Mouse (Mus musculus) left cerebral cortex, adult 2 months (tissue): Measurements from ENCODE around the gene Tmem184a. TPM values are rescaled to one million over a fixed set of nuclear protein-coding genes. Genes with fewer than 3 reads are reported as not detected.

Experiments used
- DNase-seq, 2 experiments: peaks; one replicate each; pipeline ENCODE4 v3.0.0; 2021 to 2022; ENCODE audit warnings: low spot score in 2 of 2, mixed read lengths in 1 of 2; ENCODE audit errors: extremely low spot score in 1 of 2
- H3K27ac ChIP-seq: fragments of 200-600 bp; 2 replicates; pipeline ENCODE4 v1.8.1; 2022
- H3K4me3 ChIP-seq: fragments of 200-600 bp; 2 replicates; pipeline ENCODE4 v1.8.1; 2022
- CTCF ChIP-seq: fragments of 200-600 bp; IDR thresholded peaks from 2 replicates; pipeline ENCODE4 v1.8.1; 2022; ENCODE audit warnings: antibody characterized with exemption, mild to moderate bottlenecking, moderate library complexity
- intact Hi-C: fragments of 180-260 bp; cut with DNase I; formaldehyde crosslinking; loops from one replicate; pipeline ENCODE4 v1.15.1; 2025
- total RNA-seq, 2 experiments: library from RNA; stranded (reverse); gene quantifications; 2 replicates each; pipeline ENCODE4 v1.2.3; 2021

Gene Tmem184a
- total RNA-seq, 2 experiments from 2014 or later: 0.58 to 0.63 TPM

DNA sequence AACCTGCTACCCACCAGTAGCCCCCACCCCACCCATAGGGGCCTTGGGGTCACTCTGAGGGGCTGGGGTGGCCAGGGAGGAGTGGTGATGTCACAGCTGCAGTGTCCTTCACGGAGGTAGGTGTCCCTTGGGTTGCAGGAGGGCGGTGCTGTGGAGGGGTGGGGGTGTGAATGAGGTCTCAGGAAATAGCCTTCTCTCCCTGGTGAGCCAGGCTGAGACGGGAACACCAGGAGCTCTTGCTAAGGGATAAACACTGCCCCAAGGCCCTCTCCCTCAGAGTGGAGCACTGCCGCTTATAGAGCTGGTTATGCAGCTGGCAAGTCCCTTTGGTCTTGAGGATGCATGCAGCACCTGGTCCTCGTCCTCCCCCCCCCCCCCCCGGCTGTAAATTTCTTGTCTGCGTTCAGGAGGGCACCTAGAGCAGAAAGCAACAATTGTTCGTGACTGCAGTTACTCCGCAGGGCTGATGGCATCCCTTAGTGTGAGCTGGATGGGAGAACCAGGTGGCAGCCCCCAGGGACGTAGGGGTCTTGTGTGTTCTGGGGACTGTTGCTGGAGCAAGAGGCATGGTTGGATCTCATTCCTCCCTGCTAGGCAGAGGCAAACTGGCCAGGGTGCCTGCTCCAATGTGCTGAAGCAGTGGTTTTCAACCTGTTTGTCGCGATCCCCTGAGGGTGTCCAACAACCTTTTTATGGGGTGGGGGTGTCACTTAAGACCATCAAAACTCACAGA is 21.4 kb downstream of the Tmem184a start:
- H3K4me3 ChIP-seq: no peak overlapping the region
- H3K27ac ChIP-seq: no peak overlapping the region
- no peak for DNase-seq
- no peak for TF ChIP-seq CTCF
- intact Hi-C loops: no loop called here

DNA sequence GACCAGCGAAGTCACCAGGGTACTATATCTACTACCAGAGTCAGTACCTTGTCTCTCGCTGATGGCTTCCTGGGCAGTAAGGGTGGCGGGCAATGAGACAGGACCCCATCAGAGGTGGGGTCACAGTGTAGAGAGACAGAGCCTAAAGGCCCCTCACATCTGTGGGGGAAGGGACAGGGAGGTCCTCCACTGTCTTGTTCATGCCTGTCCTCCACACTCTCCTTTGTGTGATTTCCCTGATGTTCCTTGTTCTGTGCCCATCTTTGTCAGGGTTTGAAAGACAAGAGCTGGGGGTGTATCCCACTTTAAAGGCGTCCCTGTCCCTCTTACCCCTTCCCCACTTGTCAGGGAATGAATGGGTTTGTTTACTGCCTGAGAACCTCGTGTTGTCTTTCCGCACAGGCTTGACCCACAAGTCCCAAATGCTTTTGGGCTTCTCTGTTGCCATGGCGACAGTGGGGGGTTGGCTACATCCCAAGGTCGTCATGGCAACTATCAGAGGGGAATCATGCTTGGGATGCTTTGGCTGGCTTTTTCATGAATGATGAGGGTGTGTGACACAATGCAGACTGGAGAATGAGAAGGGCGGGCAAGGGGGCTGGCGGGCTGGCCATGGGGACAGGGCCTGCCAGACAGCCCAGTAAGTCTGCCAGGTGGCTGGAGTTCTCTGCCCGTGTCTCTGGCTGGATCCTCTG is 22.1 kb downstream of the Tmem184a start:
- intact Hi-C loops: no loop called here
- peak overlapping the region; percentile 45 for H3K27ac ChIP-seq
- peak; percentile 77 for DNase-seq
- H3K4me3 ChIP-seq: no peak overlapping the region
- TF ChIP-seq CTCF: no peak

DNA sequence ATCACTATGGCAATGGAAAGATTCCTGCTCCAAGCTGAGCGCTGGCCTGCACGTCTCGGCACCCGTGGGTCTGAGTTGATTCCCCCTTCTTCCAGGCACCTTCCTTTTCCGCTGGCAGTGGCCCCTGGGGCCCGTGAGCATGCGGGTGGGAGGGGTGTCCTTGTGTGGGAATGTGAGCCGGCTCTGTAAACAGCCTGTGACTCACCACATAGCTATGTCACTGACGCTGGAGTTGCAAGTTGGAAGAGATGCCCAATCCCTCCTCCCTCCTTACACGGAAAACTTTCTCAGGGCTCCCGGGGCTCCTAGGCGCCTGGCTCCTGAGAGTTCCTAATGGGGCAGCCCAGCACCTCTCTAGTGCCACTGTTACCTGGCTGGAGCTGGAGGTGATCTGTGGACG is 22.8 kb downstream of the Tmem184a start:
- intact Hi-C loops: no loop called here
- no peak overlapping the region for H3K4me3 ChIP-seq
- peak; percentile 55 to 57 for DNase-seq
- no peak for TF ChIP-seq CTCF
- peak overlapping the region; percentile 65 for H3K27ac ChIP-seq

DNA sequence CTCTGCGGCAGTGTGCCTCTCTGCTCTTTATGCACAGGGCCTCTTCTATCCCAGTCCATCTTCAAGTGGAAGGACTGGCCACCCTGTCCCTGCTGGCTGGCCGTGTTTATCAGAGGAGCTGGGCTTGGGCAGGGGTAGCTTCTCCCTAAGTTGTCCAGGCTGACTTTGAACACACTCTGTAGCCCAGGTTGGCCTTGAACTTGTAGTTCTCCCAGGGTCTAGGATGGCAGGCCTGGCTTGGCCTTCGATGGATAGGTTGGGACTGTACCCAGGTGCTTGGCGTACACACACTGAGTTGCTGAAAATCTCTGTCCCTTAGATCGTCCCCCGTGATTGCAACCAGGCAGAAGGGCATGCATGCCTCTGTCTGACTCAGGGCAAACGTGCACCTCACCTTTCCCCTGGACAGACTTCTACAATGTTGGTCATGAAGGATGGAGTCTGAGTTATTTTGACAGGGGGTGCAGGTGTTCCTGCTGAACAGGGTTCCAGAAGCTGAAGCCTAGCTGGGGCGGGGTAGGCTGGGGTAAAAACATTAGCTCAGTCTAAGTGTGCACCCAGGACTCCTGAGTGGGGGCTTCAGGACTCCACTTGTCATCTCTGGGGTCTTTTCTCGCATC is 23.6 kb downstream of the Tmem184a start:
- no peak for TF ChIP-seq CTCF
- no peak overlapping the region for H3K4me3 ChIP-seq
- DNase-seq: no peak
- intact Hi-C loops: no loop called here
- H3K27ac ChIP-seq: peak overlapping the region; percentile 65

DNA sequence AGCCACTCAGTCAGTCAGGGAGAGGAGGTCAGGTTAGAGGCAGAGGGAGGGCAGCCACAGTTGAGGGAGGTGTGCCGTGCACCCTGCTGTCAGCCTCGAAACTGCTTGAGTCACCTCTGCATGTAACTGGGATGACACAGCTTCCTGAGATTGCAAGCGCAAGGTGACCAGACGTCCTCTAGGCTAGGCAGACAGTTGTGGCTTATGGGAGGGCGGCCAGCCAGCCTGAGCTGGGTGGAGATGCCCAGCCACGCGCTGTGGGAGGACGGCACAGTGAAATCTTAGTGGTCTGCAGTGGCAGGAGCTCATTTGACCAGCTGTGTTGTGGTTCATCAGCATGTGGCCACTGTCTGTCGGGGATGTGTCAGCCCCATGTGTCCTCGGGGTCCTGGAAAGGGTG is 24.8 kb downstream of the Tmem184a start:
- H3K27ac ChIP-seq: no peak overlapping the region
- intact Hi-C loops: no loop called here

DNA sequence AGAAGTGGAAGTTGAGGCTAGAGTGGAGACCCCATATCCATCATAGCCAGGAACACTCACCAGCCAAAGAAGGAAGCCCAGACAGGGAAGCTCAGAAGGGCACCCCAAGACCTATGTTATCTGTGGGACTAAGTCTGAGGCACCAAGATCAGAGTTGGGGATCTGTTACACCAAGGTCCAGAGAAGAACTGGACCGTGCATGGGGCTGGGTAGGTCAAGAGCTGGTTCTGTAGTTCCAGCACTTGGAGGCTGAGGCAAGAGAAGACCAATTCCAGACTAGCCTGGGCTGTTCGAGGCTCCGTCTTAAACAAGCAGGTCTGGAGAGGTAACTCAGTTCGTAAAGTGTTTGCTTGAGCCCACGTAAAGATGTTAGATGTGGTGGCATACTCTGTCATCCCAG is 25.6 kb downstream of the Tmem184a start:
- no peak overlapping the region for H3K27ac ChIP-seq
- intact Hi-C loops: no loop called here
- no peak for TF ChIP-seq CTCF
- H3K4me3 ChIP-seq: no peak overlapping the region
- DNase-seq: no peak

More for the DNA sequence above, 24.8 kb downstream of the Tmem184a start:
- DNase-seq: no peak
- no peak overlapping the region for H3K4me3 ChIP-seq
- no peak for TF ChIP-seq CTCF

DNA sequence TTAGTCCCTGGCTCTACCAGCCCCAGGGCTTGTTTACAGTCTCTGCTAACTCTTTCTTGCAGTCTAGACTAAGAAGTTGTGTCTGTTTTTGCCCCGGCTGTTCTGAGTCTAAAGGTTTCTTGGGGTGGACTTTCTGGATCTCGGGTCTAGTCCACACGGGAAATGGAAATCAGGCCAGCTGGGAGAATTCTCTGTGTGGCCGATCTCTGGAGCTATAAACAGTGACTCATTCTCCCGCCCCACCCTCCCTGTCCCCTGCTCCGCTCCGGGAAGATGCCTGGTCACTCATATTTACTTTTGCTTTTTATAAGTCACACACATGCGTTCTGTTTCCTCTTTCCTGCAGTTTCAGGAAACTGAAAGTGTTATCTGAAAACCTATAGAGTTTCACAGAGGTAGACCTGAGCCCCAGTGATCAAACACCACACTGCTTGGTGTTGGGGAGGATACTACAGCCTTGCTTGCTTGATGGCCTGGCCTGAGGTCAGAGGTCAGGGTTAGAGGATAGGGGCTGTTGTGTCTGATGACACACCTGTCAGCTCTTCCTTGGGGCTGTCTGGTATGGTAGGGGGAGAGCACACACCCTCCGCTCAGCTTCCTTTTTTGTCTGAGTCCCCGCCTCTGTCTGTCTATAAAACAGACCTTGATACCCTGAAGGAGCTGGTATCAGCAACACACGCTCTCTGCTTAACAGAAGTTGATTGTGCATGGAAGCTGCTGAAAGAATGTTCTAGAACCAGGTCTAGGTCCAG is 26.2 kb downstream of the Tmem184a start:
- peak overlapping the region; percentile 56; the same call in 1 of the 2 replicates for H3K27ac ChIP-seq

DNA sequence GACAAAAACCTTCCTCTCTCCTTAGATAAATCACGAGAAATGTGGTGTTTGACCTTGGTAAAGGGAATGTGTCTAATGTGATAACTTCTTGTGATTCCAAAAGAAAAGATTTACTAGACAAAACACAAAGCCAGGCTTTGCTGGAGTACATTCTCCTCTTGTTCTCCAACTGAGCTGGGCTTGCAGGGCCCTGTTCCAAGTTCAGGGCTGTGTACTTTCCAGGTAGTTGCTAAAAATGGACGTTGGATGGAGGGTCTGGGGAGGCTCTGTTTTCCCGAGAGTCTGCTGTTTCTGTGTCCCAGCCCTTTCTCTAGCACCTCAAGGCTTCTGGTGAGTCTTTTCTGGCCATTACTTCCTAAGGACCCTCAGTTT is 26.8 kb downstream of the Tmem184a start:
- intact Hi-C loops: no loop called here
- no peak for DNase-seq
- Histone ChIP-seq H3K27ac (peak overlapping the region; percentile 56; the same call in 1 of the 2 replicates), H3K4me3 (peak overlapping the region; percentile 81)
- no peak for TF ChIP-seq CTCF

More for the DNA sequence above, 26.2 kb downstream of the Tmem184a start:
- TF ChIP-seq CTCF: no peak
- H3K4me3 ChIP-seq: peak overlapping the region; percentile 81; the same call in 1 of the 2 replicates
- intact Hi-C loops: no loop called here
- no peak for DNase-seq

DNA sequence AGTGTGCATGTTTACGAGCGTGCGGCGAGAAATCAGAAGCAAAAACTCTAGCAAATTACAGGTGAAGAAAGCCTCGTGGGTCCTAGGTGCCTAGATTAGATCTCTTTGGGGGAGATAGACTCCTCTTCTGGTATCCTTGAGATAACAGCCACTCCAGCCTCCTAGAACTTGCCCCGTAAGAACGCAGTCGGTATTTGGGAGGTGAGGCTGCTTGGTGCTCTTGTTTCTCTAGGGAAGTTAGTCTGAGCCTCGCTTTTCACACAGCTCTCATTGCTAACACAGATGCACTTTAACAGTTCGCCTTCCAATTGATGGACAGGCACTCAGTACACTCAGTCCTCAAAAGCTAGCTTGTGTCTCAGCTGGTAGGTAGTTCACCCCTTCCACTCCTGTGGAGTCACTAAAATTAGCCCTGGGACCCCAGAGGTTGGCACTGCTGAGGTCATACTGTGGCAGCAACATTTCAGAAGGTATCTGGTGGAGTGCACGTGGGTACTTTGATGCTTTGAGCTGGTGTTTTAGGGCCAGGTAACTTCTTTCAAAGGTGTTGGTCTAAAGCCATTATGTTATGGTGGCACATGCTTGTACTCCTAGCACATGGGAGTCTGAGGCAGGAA is 27.4 kb downstream of the Tmem184a start:
- intact Hi-C loops: no loop called here
- no peak for TF ChIP-seq CTCF
- Histone ChIP-seq H3K4me3 (peak overlapping the region; percentile 81), H3K27ac (peak overlapping the region; percentile 74)
- DNase-seq: no peak

DNA sequence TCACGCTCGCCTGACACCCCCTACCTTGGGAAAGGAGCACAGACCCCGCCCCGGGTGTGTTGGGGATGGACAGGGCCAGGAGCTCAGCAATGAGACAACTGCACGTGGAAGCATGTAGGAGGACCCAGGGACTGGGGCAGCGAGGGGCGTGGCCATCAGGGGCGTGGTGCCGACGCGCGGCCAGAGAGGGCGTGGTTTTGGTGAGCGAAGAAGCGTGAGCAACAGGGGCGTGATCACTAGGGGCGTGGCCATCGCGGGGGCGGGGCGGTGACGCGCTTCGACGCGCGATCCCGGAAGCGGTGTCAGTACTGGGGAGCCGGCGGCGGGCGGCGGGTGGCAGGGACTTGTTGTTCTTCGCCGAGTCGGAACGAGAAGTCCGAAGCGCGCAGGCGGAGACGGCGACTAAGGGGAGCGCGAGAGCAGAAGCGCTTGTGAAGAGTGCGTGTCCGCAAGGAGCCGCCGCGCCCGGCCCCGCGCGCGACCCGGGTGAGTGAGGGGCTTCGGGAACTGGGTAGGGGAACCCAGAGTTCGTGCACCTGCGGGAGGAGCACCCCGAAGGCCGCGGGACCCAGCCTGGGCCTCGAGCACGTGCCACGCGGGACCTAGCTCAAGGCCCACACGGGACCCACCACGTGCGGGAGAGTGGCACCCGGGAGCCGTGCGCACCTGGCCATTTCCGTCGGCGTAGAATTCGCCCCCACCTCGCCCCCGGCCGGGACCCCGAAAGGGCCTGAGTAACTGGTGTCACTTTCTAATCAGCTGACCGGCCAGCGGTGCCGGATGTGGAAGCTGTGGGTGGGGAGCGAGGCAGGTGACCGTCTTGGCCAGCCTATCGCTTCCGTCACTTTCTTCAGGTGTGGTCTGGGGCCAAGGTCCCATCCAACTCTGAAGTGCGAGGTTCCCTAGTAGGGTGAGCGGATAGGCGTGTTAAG is 28.2 kb downstream of the Tmem184a start, which contains the start of gene Mafk:
Mafk (plus strand) TSS at position 287 of the 932 bp plus-strand sequence.
- Histone ChIP-seq H3K4me3 (peak within 1 kb of the TSS; percentile 81), H3K27ac (peak within 1 kb of the TSS; percentile 74)
- no peak; the same call in 1 of the 2 replicates for TF ChIP-seq CTCF
- intact Hi-C loops: no loop called here
- peak; percentile 94 to 95 for DNase-seq
